In the genomic region with DNA sequence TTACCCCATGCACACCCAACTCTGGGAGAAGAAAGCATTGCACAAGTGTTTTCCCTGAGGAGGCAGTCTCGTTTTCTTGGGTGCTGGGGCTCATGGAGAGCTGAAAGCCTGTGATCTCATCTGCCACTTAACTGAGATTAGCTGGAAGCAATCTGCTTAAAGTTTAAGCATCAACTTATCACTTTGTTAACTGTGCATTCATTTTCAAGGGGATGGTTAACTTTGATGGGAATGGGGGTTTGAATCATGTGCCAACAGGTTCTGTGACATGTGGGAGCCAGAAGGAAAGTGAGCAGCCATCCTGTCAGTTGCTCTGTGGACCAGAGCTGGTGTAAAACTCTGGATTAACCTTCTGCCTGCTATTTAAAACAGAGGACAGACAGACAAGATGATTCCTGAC, we compare ENCODE assay signal across 12 mouse cellular contexts.
"Had no signal": no experiment of that assay in that cellular context is flagged by ENCODE, and none has a peak within 500 bp of the region (broad histone marks: within the 10 kb centered on the region; RNA-seq: fewer than 3 reads in every experiment).

No protein-coding gene starts in this region.

- H3K36me3 ChIP-seq: liver, embryonic 13.5 days had no signal

- H3K27me3 ChIP-seq: liver, embryonic 13.5 days had no signal

- H3K9me3 ChIP-seq: liver, embryonic 13.5 days had no signal

- ATAC-seq: lung, postnatal 0 days had no signal

- H3K4me3 ChIP-seq: liver, embryonic 13.5 days had no signal

- H3K27ac ChIP-seq: liver, embryonic 13.5 days; macrophage had no signal

- H3K4me2 ChIP-seq: liver, embryonic 13.5 days; lung, embryonic 14.5 days had no signal

- H3K9ac ChIP-seq: liver, embryonic 13.5 days; lung, embryonic 14.5 days had no signal

- DNase-seq: kidney, adult 18-20 months; kidney, adult 9 months; kidney, postnatal 14 days; kidney, postnatal 4 days; left cerebral cortex, postnatal 4 days; liver, embryonic 13.5 days; lung, embryonic 14.5 days; midbrain, embryonic 14.5 days; thymus, adult 18-20 months; thymus, postnatal 36 days had no signal
